Mouse (Mus musculus) E14TG2a.4 (cell line): ENCODE results near the gene Lmbr1.
"Not testable (repeated sequence)": the region's sequence is repeated elsewhere in the genome, so short reads cannot be mapped to it uniquely, and the experiment has no call there.

ENCODE experiments used
- CTCF ChIP-seq: conservative IDR thresholded peaks from 2 replicates; pipeline ENCODE4 v1.5.1; 2014; ENCODE audit warnings: low read length
- NANOG ChIP-seq: IDR thresholded peaks from 2 replicates; pipeline ENCODE4 v1.6.1; 2014; ENCODE audit warnings: borderline replicate concordance, low read length, mixed read lengths
- POU5F1 ChIP-seq: IDR thresholded peaks from 2 replicates; pipeline ENCODE4 v1.6.1; 2014; ENCODE audit warnings: low read length, borderline replicate concordance

GRCm38 (mm10) chr5:29423330-29423729 is 45.1 kb upstream of the Lmbr1 start:
- not testable (repeated sequence) for TF ChIP-seq CTCF, NANOG, POU5F1
